Mouse (Mus musculus) ovary, adult 18-20 months (tissue): ENCODE measurements at regions not wholly inside any gene's neighbourhood (a gene's known extent, or its start where the extent isn't known, plus 50 kb on each side); places are given as distances from the start of the nearest gene placed in this dataset.

Experiments used
- DNase-seq: peaks from one replicate; pipeline ENCODE4 v3.0.0; 2022; ENCODE audit warnings: low spot score, mixed read lengths

DNA sequence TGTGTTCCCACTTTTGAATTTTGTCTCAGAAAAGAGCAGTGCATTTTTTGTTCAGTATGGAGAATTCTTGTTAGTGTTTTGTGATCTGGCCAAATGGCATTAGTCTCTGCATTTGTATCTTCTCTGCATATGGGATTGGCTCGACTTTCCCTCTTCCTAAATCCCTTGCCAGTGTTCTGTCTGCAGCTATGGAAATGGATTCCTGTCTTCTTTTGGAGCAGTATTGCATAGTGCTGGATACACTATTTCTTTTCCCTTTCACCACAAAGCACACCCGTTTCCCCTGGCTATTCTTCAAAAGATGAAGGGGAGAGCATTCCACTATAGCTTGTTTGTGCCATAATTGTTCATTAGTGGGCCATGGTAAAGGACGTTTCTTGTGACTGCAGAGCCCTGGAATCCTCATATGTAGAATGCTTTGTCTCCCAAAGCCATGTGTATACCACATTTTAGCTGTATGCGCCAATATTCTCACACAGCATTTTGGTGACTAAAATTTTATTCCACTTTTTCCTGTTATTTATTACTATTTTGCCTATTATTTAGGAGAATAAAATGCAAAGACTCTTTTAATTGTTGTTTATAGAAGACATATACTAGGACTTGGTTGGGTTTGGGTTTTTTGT, 197.8 kb downstream of the Hs3st1 start:
- DNase-seq: no peak

- no peak for DNase-seq
Measured at GRCm38 (mm10) chr5:39537044-39537443, 218.2 kb downstream of the Hs3st1 start.

DNA sequence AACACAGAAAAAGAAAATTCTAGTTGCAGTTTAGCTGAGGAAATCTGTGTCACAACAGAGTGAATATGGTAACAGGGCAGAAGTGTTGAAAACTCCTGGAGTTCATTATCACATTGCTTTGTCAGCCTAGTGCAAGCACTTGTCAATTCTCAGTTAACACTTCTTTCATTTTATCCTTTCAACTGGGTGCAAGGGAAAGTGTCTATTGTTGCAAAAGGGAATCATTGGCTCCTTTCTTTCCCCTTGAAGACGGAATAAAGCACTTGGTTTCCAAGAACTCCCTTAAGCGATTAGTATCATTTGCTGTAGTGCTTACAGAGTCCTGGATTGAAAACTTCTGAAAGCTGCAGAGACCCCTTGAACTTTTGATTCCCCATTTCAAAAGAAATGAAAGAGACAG, 218.9 kb downstream of the Hs3st1 start:
- no peak for DNase-seq

DNA sequence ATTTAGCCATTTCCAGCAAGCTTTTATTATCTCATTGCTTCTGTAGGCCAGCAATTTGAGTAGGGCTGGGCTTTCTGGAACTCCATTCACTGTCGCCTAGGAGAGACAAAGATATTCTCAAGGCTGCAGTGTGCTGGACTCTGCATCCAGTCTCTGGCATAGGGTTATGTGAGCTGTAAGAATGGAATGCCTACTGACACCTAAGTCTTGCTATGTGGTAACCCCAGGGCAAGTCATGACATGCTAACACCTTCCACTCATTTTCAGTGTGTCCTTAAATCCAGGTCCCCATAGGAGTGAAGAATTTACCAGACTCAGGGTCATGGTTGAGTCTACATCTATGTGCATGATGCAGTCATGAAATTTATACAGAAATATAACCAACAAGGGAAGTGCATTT, 245.0 kb downstream of the Hs3st1 start:
- no peak for DNase-seq

DNA sequence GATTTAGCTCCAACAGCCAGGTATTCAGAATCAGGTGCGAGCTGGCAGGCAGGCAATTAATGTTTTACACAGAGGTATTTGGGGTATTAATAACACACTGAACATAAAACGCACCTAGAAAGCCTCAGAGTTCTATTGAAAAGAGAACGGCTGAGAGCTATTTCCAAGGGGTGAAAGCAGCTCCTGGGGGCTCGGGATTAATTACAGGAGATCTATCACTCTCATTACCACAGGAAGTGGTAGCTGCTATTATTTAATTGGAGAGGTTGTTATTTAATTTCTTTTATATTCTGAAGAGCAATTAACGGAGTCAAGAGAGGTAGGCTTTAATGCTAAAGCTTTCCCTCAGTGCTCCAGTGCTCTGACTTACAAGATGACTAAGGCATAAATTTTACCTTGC, 272.5 kb downstream of the Hs3st1 start:
- no peak for DNase-seq

DNA sequence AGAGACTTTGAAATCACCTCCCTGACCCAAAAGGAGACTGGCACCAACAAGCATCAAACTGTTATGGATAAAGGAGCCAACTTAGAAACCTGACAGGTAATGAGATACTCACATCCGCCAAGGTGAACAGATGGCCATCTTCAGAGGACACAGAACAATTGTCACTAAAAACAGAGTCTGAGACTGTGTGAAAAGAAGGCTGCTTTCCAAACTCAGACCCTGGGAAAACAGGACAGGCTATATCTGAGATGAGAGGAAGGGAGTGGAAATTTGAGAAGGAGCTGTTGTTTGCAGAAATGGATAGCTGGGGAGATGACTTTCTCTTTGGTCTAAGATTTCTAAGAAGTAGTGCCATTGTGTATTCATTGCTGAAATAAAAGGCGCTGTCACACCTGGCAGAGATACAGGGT, 297.2 kb downstream of the Hs3st1 start:
- no peak for DNase-seq

DNA sequence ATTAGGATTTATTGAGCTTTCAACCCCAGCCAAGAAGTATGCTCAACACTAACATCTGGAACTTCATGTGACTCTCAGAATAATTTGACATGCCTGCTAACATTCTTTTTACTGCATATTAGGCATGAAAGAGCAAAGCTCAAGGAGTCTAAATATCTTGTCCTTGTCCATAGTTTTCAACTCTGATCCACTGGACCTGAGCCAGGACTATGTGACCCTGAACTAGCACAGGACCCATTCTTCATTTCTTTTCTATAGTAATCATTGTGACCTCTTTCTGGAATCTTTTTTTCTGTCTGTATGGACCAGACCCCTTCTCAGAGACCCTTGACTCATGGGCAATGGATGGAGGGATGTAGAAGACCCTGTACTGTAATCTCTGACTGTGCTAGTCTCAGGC, 301.6 kb downstream of the Hs3st1 start:
- no peak for DNase-seq

GRCm38 (mm10) chr5:39440817-39441216, 314.5 kb downstream of the Hs3st1 start:
- DNase-seq: no peak

DNA sequence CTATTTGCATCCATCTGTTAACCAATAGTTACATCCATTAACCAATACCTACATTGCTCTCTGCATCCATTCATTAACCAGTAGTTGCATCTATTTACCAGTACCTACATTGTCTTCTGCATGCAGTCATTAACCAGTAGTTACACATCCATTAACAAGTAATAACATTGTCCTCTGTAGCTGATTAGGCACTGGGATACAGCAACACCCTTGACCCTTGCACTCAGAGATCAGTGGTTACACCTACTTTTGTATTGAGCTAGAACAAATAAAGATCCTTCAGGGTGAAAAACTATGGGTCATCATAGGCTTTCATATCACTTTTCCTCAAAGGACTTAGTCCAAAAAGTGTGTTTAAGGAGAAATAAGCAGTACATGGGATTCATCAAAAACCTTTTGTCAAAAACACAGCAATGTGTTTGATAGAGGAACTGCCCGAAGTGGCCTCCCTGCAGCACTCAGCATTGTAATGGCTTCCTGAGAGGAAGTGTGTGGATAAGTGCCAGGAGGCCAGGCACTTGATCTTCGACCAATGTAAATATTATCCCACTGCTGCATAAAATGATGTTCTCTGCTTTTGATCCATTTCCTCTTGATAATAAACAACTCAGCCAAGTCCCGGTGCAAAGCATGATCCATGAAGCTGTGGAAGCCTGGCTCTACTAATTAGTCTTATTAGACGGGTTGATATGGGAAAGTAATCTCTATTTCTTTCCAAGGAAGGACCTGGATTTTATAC, 317.6 kb downstream of the Hs3st1 start:
- DNase-seq: peak; percentile 7

- DNase-seq: no peak
Measured at GRCm38 (mm10) chr5:39426053-39426452, 329.2 kb downstream of the Hs3st1 start.

GRCm38 (mm10) chr5:39423720-39424119, 331.6 kb downstream of the Hs3st1 start:
- DNase-seq: no peak

- no peak for DNase-seq
Measured at GRCm38 (mm10) chr5:39418795-39419194, 336.5 kb downstream of the Hs3st1 start.

GRCm38 (mm10) chr5:39417845-39418154, 337.5 kb downstream of the Hs3st1 start:
- no peak for DNase-seq

GRCm38 (mm10) chr5:39417121-39417844, 338.0 kb downstream of the Hs3st1 start:
- DNase-seq: no peak

DNA sequence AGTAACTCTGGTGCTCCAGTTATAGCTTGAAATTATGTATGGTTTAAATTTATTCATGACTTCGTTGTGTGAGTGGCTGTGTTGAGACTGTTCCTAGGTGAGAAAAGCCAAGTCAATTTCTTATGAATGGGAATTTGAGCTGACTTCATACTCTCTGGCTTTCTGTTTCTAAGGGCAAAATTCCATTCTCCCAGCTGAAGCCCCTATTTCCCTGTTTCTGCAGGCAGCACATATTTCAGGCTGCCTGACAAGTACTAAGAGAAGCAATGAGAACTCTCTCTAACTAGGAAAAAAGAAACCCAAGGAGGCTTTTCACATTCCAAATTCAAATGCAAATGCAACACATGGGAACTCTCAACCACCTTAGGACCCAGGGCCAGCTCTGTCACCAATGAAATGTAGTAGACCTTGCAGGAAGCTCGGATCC, 338.7 kb downstream of the Hs3st1 start:
- DNase-seq: no peak

GRCm38 (mm10) chr5:39412756-39413155, 342.5 kb downstream of the Hs3st1 start:
- no peak for DNase-seq

DNA sequence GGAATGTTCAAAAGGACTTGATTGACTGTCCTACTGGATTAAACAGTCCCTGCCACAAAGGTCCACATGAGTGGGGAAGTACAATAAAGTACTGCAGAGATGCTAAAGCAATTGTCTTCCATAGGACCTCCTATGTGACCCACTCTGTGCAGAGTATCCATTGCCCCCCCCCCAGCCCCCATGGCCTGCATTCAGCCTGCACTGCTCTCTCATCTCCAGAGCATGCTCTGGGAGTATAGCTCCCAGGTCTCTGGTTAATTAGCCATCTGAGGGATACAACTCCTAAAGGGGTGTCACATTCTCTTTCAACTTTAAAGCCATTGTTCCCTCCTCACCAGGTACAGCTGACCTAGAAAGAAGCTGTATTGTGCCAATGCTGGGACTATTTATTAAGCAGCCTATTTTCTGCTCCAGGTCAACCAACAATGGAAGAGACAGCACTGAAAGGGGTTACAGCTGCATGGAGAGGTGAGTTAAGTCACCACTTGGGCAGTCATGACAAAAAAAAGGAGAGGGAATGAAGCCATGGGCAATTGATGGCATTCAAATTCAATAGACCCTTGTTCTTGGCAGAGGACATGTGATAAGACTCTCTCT, 364.8 kb downstream of the Hs3st1 start:
- no peak for DNase-seq

DNA sequence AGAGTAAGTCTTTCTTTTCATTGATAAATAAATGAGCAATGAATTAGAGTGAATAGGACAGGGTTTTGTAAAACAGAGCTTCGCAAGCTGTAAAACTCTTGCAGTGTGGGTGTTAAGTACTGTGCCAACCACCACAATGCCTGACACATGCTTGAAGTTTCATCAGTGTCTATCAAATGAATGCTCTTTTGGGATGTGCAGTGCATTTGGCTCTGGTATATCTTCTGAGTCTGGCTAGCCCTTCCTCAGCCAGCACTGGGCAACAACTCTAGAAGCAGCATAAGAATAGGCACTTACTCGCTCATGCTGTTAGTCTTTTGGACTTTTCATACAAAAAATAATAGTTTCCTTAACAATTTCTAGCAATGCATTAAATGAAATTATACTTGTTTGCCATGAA, 370.9 kb downstream of the Hs3st1 start:
- no peak for DNase-seq

- no peak for DNase-seq
Measured at GRCm38 (mm10) chr5:39374199-39374598, 381.1 kb downstream of the Hs3st1 start.

DNA sequence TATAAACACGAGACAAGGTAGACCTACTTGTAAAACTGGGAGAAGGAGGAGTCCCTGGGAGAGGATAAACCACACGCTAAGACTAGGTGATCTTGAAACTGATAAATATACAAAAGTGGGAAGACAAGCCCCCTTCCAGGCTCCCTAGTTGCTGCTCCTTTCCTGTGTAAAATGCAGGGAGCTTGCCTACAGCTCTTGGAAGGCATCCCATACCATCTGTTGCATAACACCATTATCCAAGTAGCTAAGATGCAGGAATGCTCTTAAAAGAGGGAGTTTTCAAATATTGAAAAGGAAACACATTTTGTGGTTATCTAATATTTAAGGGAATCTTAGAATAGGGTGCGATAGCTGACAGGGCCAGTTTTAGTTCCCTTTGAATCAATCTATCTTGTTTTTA, 406.6 kb downstream of the Hs3st1 start:
- DNase-seq: no peak

GRCm38 (mm10) chr5:39347019-39347418, 408.3 kb downstream of the Hs3st1 start:
- DNase-seq: no peak

DNA sequence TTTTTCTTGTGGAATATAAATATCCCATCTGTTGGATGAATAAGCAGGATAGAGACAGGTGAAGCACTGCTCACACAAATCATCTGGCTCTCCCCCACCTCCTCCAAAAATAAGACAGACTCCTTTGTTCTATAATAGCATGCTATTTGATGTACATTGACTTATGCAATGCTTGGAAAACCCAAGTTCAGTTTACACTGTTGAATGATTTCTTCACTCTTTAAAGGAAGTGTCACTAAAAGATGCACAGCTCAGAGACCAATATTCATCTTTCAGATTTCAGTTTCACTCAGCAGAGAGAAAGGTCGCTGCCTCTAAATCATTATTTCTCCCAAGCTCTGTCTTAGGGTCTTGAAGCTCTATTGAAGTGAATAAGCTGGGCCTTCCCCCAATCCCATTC, 417.4 kb downstream of the Hs3st1 start:
- no peak for DNase-seq

GRCm38 (mm10) chr5:39336484-39336985, 418.7 kb downstream of the Hs3st1 start:
- DNase-seq: no peak
